Mouse (Mus musculus) G1E (cell line): ENCODE measurements around the gene Klre1. TPM values are rescaled to one million over a fixed set of nuclear protein-coding genes. Genes with fewer than 3 reads are reported as not detected.

ENCODE experiments used
- polyA plus RNA-seq: library from polyadenylated mRNA; stranded (reverse); fragments of >175 nt; gene quantifications from 2 replicates; pipeline ENCODE4 v1.2.3, GENCODE M21; 2012
- total RNA-seq, 2 experiments: library from RNA; stranded (forward) in 1 of 2; stranded (reverse) in 1 of 2; fragments of 200-1000 nt in 1 of 2; fragments of >200 nt in 1 of 2; fragmentation: Nextera tagmentation in 1 of 2; gene quantifications; 2 replicates each; pipeline ENCODE4 v1.2.3; 2014 to 2017

Klre1 gene
- total and polyA plus RNA-seq, 3 experiments, result 0.16 TPM; not detected in 2

Other genes with a start within 250 kb of the Klre1 start
- not detected in 2 replicates for gene 4922502D21Rik, start 246.1 kb upstream of the Klre1 start, total RNA-seq (2014; fragmentation: Nextera tagmentation)
- not detected in 2 replicates for gene 4922502D21Rik, start 246.1 kb upstream of the Klre1 start, total RNA-seq (2017)
- not detected in 2 replicates for gene 4922502D21Rik, start 246.1 kb upstream of the Klre1 start, polyA plus RNA-seq
- gene Clec12a, start 235.2 kb upstream of the Klre1 start, total RNA-seq (2014; fragmentation: Nextera tagmentation), result not detected in 2 replicates
- gene Clec12a, start 235.2 kb upstream of the Klre1 start, total RNA-seq (2017), result 0.11 and 0.17 TPM in 2 replicates
- gene Clec12a, start 235.2 kb upstream of the Klre1 start, polyA plus RNA-seq, result not detected in 2 replicates
- gene Clec12b, start 192.0 kb upstream of the Klre1 start, total RNA-seq (2014; fragmentation: Nextera tagmentation), result not detected in 2 replicates
- gene Clec12b, start 192.0 kb upstream of the Klre1 start, total RNA-seq (2017), result 0.11 TPM in 1 of 2 replicates, not detected in the other
- gene Clec12b, start 192.0 kb upstream of the Klre1 start, polyA plus RNA-seq, result not detected in 2 replicates
- gene Clec1b, start 180.6 kb upstream of the Klre1 start, total RNA-seq (2014; fragmentation: Nextera tagmentation), result not detected in 2 replicates
- 0.22 TPM in 1 of 2 replicates, not detected in the other for gene Clec1b, start 180.6 kb upstream of the Klre1 start, total RNA-seq (2017)
- gene Clec1b, start 180.6 kb upstream of the Klre1 start, polyA plus RNA-seq, result not detected in 2 replicates
- not detected in 2 replicates for gene Clec9a, start 169.0 kb upstream of the Klre1 start, total RNA-seq (2014; fragmentation: Nextera tagmentation)
- 0.06 and 0.11 TPM in 2 replicates for gene Clec9a, start 169.0 kb upstream of the Klre1 start, total RNA-seq (2017)
- gene Clec9a, start 169.0 kb upstream of the Klre1 start, polyA plus RNA-seq, result not detected in 2 replicates
- gene Clec1a, start 125.9 kb upstream of the Klre1 start, total RNA-seq (2014; fragmentation: Nextera tagmentation), result not detected in 2 replicates
- gene Clec1a, start 125.9 kb upstream of the Klre1 start, total RNA-seq (2017), result under 0.01 and 0.05 TPM in 2 replicates
- gene Clec1a, start 125.9 kb upstream of the Klre1 start, polyA plus RNA-seq, result not detected in 2 replicates
- not detected in 2 replicates for gene Olr1, start 70.7 kb upstream of the Klre1 start, total RNA-seq (2014; fragmentation: Nextera tagmentation)
- 0.58 and 1.4 TPM in 2 replicates for gene Olr1, start 70.7 kb upstream of the Klre1 start, total RNA-seq (2017)
- not detected in 2 replicates for gene Olr1, start 70.7 kb upstream of the Klre1 start, polyA plus RNA-seq
- gene Tmem52b, start 65.3 kb upstream of the Klre1 start, total RNA-seq (2014; fragmentation: Nextera tagmentation), result not detected in 2 replicates
- gene Tmem52b, start 65.3 kb upstream of the Klre1 start, total RNA-seq (2017), result 0.05 and 0.12 TPM in 2 replicates
- gene Tmem52b, start 65.3 kb upstream of the Klre1 start, polyA plus RNA-seq, result not detected in 2 replicates
- 13.0 and 17.6 TPM in 2 replicates for gene Gabarapl1, start 44.7 kb upstream of the Klre1 start, total RNA-seq (2014; fragmentation: Nextera tagmentation)
- 51.7 and 67.0 TPM in 2 replicates for gene Gabarapl1, start 44.7 kb upstream of the Klre1 start, total RNA-seq (2017)
- gene Gabarapl1, start 44.7 kb upstream of the Klre1 start, polyA plus RNA-seq, result 51.5 and 55.4 TPM in 2 replicates
- not detected in 2 replicates for gene Klrd1, start 13.9 kb downstream of the Klre1 start, total RNA-seq (2014; fragmentation: Nextera tagmentation)
- gene Klrd1, start 13.9 kb downstream of the Klre1 start, total RNA-seq (2017), result not detected in 2 replicates
- gene Klrd1, start 13.9 kb downstream of the Klre1 start, polyA plus RNA-seq, result not detected in 2 replicates
- gene Klrk1, start 46.0 kb downstream of the Klre1 start, total RNA-seq (2014; fragmentation: Nextera tagmentation), result not detected in 2 replicates
- gene Klrk1, start 46.0 kb downstream of the Klre1 start, total RNA-seq (2017), result 0.12 and 0.38 TPM in 2 replicates
- gene Klrk1, start 46.0 kb downstream of the Klre1 start, polyA plus RNA-seq, result not detected in 2 replicates
- gene Klrc3, start 65.4 kb downstream of the Klre1 start, total RNA-seq (2014; fragmentation: Nextera tagmentation), result not detected in 2 replicates
- 0.27 TPM in 1 of 2 replicates, not detected in the other for gene Klrc3, start 65.4 kb downstream of the Klre1 start, total RNA-seq (2017)
- gene Klrc3, start 65.4 kb downstream of the Klre1 start, polyA plus RNA-seq, result not detected in 2 replicates
- gene Klrc2, start 82.8 kb downstream of the Klre1 start, total RNA-seq (2014; fragmentation: Nextera tagmentation), result not detected in 2 replicates
- 0.11 and 0.29 TPM in 2 replicates for gene Klrc2, start 82.8 kb downstream of the Klre1 start, total RNA-seq (2017)
- not detected in 2 replicates for gene Klrc2, start 82.8 kb downstream of the Klre1 start, polyA plus RNA-seq
- gene Klrc1, start 101.1 kb downstream of the Klre1 start, total RNA-seq (2014; fragmentation: Nextera tagmentation), result not detected in 2 replicates
- not detected in 2 replicates for gene Klrc1, start 101.1 kb downstream of the Klre1 start, total RNA-seq (2017)
- not detected in 2 replicates for gene Klrc1, start 101.1 kb downstream of the Klre1 start, polyA plus RNA-seq
- not detected in 2 replicates for gene Klri1, start 139.2 kb downstream of the Klre1 start, total RNA-seq (2014; fragmentation: Nextera tagmentation)
- not detected in 2 replicates for gene Klri1, start 139.2 kb downstream of the Klre1 start, total RNA-seq (2017)
- not detected in 2 replicates for gene Klri1, start 139.2 kb downstream of the Klre1 start, polyA plus RNA-seq
- gene Klri2, start 162.6 kb downstream of the Klre1 start, total RNA-seq (2014; fragmentation: Nextera tagmentation), result not detected in 2 replicates
- gene Klri2, start 162.6 kb downstream of the Klre1 start, total RNA-seq (2017), result 0.06 and 0.16 TPM in 2 replicates
- not detected in 2 replicates for gene Klri2, start 162.6 kb downstream of the Klre1 start, polyA plus RNA-seq
- gene Gm156, start 206.4 kb downstream of the Klre1 start, total RNA-seq (2014; fragmentation: Nextera tagmentation), result not detected in 2 replicates
- gene Gm156, start 206.4 kb downstream of the Klre1 start, total RNA-seq (2017), result 0.29 TPM in 1 of 2 replicates, not detected in the other
- not detected in 2 replicates for gene Gm156, start 206.4 kb downstream of the Klre1 start, polyA plus RNA-seq